Mouse (Mus musculus): ENCODE measurements around the gene Tspan18.

Tspan18 gene

DNA sequence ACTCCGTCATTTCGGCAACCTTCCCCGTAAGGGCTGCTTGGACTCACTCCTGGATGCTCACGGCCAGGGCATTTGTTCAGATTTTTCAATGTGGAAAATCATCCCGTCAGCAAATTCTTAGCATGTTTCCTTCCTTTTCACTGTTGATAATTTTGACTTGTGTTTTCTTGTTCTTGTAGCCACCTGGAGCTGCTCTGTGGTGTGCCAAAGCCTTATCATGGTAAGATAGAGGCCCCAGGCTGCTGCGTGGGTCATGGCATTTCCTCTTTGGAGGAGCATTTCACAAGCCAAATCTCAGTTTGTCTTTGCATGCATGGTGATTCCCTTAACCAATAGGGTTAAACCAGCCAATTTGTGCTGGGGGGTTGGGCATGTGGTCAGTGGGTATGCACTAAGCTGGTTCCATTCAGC, 182.1 kb downstream of the Tspan18 start:
- no peak for DNase-seq

Measured in right cerebral cortex, postnatal 25 days (tissue).